Mouse (Mus musculus) limb, embryonic 13.5 days (tissue): ENCODE data around the gene Fbxo9. TPM values are rescaled to one million over a fixed set of nuclear protein-coding genes. Genes with fewer than 3 reads are reported as not detected.

Experiments
- ATAC-seq: fragments of 200-750 bp; cut with Nextera tagmentation; 2 replicates; pipeline ENCODE4 v1.8.0; 2017; ENCODE audit warnings: low read depth, moderate number of reproducible peaks, moderate TSS enrichment; ENCODE audit not compliant: low FRiP score
- H3K27ac ChIP-seq: fragments of 300-500 bp; sonication (generic); 2 replicates; pipeline ENCODE4 v1.5.1; 2015; ENCODE audit warnings: inconsistent platforms, mild to moderate bottlenecking, moderate library complexity
- H3K27me3 ChIP-seq: fragments of 300-500 bp; sonication (generic); 2 replicates; pipeline ENCODE4 v1.6.1; 2015; ENCODE audit warnings: mild to moderate bottlenecking, inconsistent platforms
- H3K36me3 ChIP-seq: fragments of 300-500 bp; sonication (generic); 2 replicates; pipeline ENCODE4 v1.6.1; 2015; ENCODE audit warnings: inconsistent platforms, mild to moderate bottlenecking, moderate library complexity
- H3K4me1 ChIP-seq: fragments of 300-500 bp; sonication (generic); 2 replicates; pipeline ENCODE4 v1.6.1; 2015; ENCODE audit warnings: inconsistent platforms
- H3K4me2 ChIP-seq: fragments of 300-500 bp; sonication (generic); replicated peaks from 2 replicates; pipeline ENCODE4 v1.6.1; 2015; ENCODE audit warnings: inconsistent platforms, mild to moderate bottlenecking, moderate library complexity
- H3K4me3 ChIP-seq: fragments of 300-500 bp; sonication (generic); 2 replicates; pipeline ENCODE4 v1.5.1; 2015; ENCODE audit warnings: moderate library complexity, mild to moderate bottlenecking, inconsistent platforms
- H3K9ac ChIP-seq: fragments of 300-500 bp; sonication (generic); 2 replicates; pipeline ENCODE4 v1.6.1; 2015; ENCODE audit warnings: mild to moderate bottlenecking, inconsistent platforms
- H3K9me3 ChIP-seq: fragments of 300-500 bp; sonication (generic); 2 replicates; pipeline ENCODE4 v1.6.1; 2016; ENCODE audit warnings: inconsistent platforms
- WGBS: fragments of 180-500 bp; shearing (Covaris S2); methylation state at CpG from one replicate; pipeline ENCODE4 v1.1.7; 2015; 5-methylcytosine and 5-hydroxymethylcytosine counted together
- polyA plus RNA-seq: library from polyadenylated mRNA; unstranded; fragments of >200 nt; fragmentation: Nextera tagmentation; extraction: Ambion mirVana; gene quantifications from 2 replicates; pipeline ENCODE4 v1.2.1, GENCODE M21; 2015

Gene Fbxo9
- polyA plus RNA-seq, 1 experiment from 2014 or later: 39.4 TPM

DNA sequence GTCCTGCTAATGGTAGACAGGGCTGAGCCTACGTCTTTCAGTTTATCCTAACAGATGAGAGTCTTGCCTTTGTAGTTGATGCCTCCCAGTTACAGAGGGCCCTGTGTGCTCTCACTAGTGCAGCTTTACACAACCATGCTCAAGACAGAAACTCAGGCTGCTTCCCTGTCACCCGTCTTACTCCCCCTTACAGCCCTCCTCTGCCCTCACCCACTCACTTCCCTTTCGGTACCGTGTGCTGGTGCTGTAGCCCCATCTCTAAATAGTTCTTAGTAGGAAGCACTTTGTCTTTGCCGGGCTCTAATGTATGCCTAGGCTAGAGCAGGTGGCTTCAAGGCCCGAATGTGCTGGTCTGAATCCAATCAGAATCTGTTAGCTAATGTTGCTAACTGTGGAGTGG, 15.4 kb upstream of the Fbxo9 start:
- peaks cover 20% of the 10 kb centered on the region for H3K36me3 ChIP-seq
- WGBS: 89% methylated on average over 6 of the region's 6 CpGs
- ATAC-seq: no peak

DNA sequence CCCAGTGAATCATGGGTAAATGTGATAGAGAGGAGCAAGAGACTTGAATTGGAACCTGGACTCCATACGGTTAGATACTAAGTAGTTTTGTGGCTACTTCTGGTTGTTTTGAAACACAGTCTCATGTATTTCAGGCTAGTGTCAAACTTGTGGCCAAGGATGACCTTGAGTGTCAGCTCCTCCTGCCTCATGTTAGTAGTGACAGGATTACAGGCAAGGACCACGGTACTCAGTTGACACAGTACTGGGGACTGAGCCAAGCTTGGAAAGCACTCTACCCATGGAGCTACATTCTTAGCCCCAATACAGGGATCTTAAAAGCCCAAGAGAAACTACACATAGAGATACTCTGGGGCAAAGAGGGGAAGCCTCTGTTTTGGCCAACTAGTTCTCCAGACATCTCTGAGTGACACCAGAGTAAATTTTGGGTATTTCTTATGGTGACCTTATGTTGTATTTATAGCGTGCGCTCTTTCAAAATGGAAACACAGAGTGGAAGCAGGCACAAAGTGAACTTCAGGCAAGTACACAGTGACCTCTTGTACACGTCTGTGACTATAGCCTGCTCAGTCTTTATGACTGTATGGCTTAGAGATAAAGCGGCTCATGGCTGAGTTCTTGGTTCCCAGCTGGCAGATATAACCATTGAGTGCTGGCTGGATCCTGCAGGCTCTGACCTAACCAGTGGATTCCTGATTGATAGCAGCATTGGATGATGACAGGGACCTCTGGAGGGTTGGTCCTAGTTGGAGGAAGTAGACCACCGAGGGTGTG, 14.3 kb upstream of the Fbxo9 start:
- no peak for ATAC-seq
- no peak overlapping the region for H3K4me3 ChIP-seq
- H3K4me1 ChIP-seq: peaks cover 3% of the 10 kb centered on the region; the same call in 1 of the 2 replicates
- H3K36me3 ChIP-seq: peaks cover 28% of the 10 kb centered on the region
- H3K27ac ChIP-seq: no peak overlapping the region
- no peaks in the 10 kb centered on the region for H3K27me3 ChIP-seq
- H3K4me2 ChIP-seq: no peak overlapping the region
- no peaks in the 10 kb centered on the region for H3K9me3 ChIP-seq
- no peak overlapping the region for H3K9ac ChIP-seq
- 91% methylated on average over 7 of the region's 7 CpGs for WGBS

More for the DNA sequence above, 15.4 kb upstream of the Fbxo9 start:
- Histone ChIP-seq H3K27ac (no peak overlapping the region), H3K4me1 (peaks cover 3% of the 10 kb centered on the region; the same call in 1 of the 2 replicates), H3K9me3 (no peaks in the 10 kb centered on the region), H3K4me3 (no peak overlapping the region), H3K4me2 (no peak overlapping the region), H3K27me3 (no peaks in the 10 kb centered on the region), H3K9ac (no peak overlapping the region)

DNA sequence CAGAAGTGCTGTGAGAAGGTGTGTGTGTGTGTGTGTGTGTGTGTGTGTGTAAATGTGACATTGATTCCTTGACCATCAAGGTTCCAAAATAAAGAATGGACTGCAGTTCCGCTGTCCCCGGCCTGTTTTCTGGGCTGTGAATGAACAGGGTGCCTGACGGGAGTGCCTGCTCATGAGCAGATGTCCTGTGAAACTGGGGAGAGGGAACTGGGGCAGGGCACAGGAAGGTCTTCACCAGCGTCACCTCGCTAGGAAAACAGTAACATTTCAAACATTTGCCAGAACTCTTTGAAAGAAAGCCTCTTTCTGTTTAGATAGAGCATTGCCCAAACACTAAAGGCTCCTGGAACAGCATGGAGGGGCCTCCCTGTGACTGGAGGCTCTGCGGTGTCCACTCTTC, 13.1 kb upstream of the Fbxo9 start:
- Histone ChIP-seq H3K4me3 (no peak overlapping the region), H3K9me3 (no peaks in the 10 kb centered on the region), H3K27ac (no peak overlapping the region), H3K27me3 (no peaks in the 10 kb centered on the region), H3K4me1 (peaks cover 3% of the 10 kb centered on the region; the same call in 1 of the 2 replicates), H3K4me2 (no peak overlapping the region), H3K9ac (no peak overlapping the region), H3K36me3 (peaks cover 28% of the 10 kb centered on the region)
- WGBS: 83% methylated on average over 6 of the region's 6 CpGs
- ATAC-seq: no peak

DNA sequence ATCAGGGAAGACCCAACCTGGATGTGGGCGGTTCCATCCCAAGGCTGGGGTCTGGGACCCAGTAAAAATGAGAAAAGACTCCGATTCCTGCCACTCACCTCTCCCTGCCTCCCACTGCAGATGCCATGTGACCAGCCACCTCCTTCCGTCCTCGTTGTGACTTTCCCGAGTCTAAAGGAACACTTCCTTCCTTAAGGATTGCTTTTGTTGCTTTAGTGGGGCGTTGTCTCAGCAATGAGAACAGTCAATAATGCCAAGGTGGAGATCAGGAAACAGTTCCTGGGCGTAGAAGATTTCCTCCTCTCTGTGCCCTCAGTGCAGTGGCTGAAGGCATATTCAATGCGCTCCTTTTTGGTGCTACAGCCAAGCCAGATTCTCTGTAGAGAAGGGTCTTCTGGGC, 12.5 kb upstream of the Fbxo9 start:
- H3K4me3 ChIP-seq: no peak overlapping the region
- 85% methylated on average over 8 of the region's 8 CpGs for WGBS
- H3K27me3 ChIP-seq: no peaks in the 10 kb centered on the region
- ATAC-seq: no peak
- H3K36me3 ChIP-seq: peaks cover 34% of the 10 kb centered on the region
- no peaks in the 10 kb centered on the region for H3K9me3 ChIP-seq
- H3K27ac ChIP-seq: no peak overlapping the region
- H3K4me2 ChIP-seq: no peak overlapping the region
- H3K9ac ChIP-seq: no peak overlapping the region
- H3K4me1 ChIP-seq: peaks cover 3% of the 10 kb centered on the region; the same call in 1 of the 2 replicates

DNA sequence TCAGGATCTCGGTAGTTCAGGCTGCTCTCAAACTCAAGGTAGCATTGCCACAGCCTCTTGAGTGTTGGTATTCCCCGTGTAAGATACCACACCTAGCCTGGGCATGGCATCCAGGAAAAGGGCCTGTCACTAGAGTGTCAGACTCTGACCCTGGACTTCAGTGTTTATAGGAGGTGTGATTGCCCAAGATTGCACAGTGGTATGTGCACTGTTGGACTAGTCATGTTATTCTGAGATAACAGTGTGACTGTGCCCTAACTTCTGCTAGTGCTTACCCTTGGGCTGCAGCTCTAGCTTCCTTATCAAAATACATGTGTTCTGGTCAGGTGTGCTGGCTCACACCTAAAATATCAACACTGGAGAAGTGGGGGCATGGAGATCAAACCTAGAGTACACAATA, 8.8 kb upstream of the Fbxo9 start:
- no peak for ATAC-seq
- H3K27ac ChIP-seq: no peak overlapping the region
- no peak overlapping the region for H3K9ac ChIP-seq
- H3K27me3 ChIP-seq: no peaks in the 10 kb centered on the region
- WGBS: 96% methylated on average over 2 of the region's 2 CpGs
- no peak overlapping the region for H3K4me3 ChIP-seq
- peaks cover 28% of the 10 kb centered on the region for H3K36me3 ChIP-seq
- no peaks in the 10 kb centered on the region for H3K9me3 ChIP-seq
- peaks cover 23% of the 10 kb centered on the region for H3K4me1 ChIP-seq
- H3K4me2 ChIP-seq: no peak overlapping the region

DNA sequence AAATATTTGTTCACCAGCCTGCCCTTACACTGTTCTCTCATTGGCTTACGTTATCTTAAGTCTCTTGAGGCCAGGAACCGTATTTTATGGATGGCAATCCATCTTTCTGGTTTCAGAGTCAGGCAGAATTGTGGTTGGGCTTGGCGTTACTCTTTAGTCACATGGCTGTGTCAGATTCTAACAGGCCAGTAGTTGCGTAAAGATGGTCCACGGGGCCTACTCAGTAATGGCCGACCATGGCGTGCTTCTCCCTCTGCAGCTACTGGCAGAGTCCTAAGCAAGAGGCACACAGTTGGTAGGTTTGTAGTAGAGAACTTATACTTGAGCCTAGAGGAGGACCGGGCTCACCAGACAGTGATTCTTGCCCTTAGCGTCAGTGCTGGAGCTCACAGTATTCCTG, 6.9 kb upstream of the Fbxo9 start:
- H3K4me1 ChIP-seq: peaks cover 27% of the 10 kb centered on the region
- no peak overlapping the region for H3K27ac ChIP-seq
- no peak for ATAC-seq
- H3K4me3 ChIP-seq: no peak overlapping the region
- 78% methylated on average over 9 of the region's 9 CpGs for WGBS
- H3K9me3 ChIP-seq: no peaks in the 10 kb centered on the region
- no peaks in the 10 kb centered on the region for H3K27me3 ChIP-seq
- H3K9ac ChIP-seq: no peak overlapping the region
- no peak overlapping the region for H3K4me2 ChIP-seq
- H3K36me3 ChIP-seq: peaks cover 19% of the 10 kb centered on the region

DNA sequence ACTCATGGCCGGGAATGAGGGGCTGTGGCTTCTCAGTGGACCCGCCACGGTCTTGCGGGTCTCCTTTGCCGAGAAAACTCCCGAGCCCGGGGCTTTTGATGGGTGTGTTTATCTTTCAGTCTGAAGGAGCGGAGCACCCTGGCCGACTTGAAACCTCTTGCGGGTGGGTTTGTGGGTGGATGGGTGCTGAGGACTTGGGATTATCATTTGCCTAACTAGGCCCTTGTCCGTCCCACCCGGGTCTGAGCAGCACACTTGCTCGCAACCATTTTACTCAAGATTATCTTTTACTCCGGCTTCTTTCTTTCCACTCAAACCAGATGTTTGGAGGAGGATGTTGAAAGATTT, 4.6 kb upstream of the Fbxo9 start:
- Histone ChIP-seq H3K27me3 (no peaks in the 10 kb centered on the region), H3K4me1 (peaks cover 33% of the 10 kb centered on the region), H3K4me3 (peak overlapping the region; percentile 86), H3K27ac (peak overlapping the region; percentile 95), H3K4me2 (peak overlapping the region; percentile 73), H3K9ac (peak overlapping the region; percentile 96), H3K36me3 (peaks cover 13% of the 10 kb centered on the region), H3K9me3 (no peaks in the 10 kb centered on the region)
- 2% methylated on average over 14 of the region's 14 CpGs for WGBS
- ATAC-seq: no peak

DNA sequence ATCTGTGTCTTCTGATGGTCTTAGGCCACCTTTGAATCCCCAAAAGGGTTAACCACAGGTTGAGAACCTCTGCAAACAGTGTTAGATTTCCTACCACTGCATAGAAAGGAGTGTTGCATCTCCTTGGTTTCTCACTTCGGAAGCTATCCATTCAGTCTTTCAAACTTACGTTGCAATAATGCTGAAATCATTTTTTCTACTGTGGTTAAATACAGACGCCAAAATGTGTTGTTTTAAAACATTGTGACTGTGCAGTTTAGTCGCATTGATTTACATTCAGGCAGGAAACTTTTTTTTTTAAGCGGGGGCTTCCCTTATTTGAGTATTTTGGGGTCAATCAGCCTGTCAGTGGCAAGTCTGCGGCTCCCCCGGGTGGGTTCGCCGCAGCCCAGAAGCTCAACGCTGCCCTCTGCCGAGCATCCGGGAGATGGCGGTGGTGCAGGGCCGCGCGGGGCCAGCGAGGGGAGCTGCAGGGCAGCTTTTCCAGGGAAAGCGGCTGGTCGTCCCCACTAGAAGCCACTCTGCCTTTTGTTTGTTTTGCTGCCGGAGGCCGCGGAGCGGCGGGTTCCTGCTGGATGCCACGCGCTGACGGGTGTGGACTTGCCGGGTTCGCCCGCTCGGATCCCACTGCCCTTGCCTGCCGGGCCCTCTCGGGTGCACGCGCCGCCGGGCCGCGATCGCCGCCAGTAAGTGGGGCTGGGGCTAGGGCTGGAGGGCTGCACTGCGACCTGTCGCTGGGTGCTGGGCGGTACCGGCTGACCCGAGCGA, 4.1 kb upstream of the Fbxo9 start:
- ATAC-seq: peak; percentile 74
- Histone ChIP-seq H3K4me3 (peak overlapping the region; percentile 86), H3K36me3 (peaks cover 8% of the 10 kb centered on the region), H3K4me1 (peaks cover 33% of the 10 kb centered on the region), H3K27me3 (no peaks in the 10 kb centered on the region), H3K4me2 (peak overlapping the region; percentile 73), H3K27ac (peak overlapping the region; percentile 95), H3K9me3 (no peaks in the 10 kb centered on the region), H3K9ac (peak overlapping the region; percentile 96)
- 2% methylated on average over 47 of the region's 47 CpGs for WGBS

DNA sequence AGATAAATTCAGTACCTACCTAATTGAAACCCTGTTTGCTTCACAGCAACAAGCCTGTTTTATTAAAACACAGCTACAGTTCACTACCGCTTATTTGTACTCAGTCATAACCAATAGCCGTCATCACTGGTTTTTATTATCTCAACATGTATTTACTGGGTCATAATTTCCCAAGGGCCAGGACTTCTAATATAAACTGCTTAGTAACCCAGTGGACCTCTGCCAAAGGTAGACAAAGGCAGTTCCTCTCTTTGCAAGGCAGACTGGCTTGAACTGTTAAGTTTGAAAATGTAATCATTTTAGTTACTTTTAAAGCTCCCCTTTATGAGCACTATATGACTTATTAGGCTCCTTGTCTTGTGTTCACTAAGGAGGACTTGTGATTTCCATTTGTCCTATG, 2.6 kb upstream of the Fbxo9 start:
- no peak for ATAC-seq
- H3K4me2 ChIP-seq: no peak overlapping the region
- no peaks in the 10 kb centered on the region for H3K9me3 ChIP-seq
- H3K4me1 ChIP-seq: peaks cover 42% of the 10 kb centered on the region
- H3K27ac ChIP-seq: no peak overlapping the region
- H3K27me3 ChIP-seq: no peaks in the 10 kb centered on the region
- H3K9ac ChIP-seq: no peak overlapping the region
- WGBS: 45% methylated on average over 2 of the region's 2 CpGs
- peaks cover 5% of the 10 kb centered on the region for H3K36me3 ChIP-seq
- no peak overlapping the region for H3K4me3 ChIP-seq

DNA sequence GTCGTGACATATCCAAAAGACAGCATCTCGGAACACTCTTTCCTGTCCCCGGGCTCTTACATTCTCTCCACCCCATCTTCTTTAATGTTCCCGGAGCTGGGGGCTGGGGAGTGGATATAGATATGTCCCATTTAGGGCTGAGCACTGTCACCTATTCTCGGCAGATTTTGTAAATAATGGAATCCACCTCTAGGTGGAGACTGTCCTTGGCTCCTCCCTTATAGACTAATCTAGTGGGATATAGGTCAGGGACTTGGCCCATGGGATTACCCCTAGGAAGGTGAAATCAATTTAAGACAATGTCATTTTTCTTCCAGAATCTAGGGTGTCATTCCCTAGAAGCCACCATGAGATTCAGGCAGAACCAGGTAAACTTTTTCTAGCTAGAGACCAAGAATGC, 791 bp upstream of the Fbxo9 start:
- H3K4me3 ChIP-seq: peak overlapping the region; percentile 92
- no peak for ATAC-seq
- H3K9me3 ChIP-seq: no peaks in the 10 kb centered on the region
- peak overlapping the region; percentile 83 for H3K4me2 ChIP-seq
- peaks cover 14% of the 10 kb centered on the region for H3K36me3 ChIP-seq
- no peak overlapping the region for H3K27ac ChIP-seq
- H3K9ac ChIP-seq: peak overlapping the region; percentile 53; the same call in 1 of the 2 replicates
- peaks cover 39% of the 10 kb centered on the region for H3K4me1 ChIP-seq
- H3K27me3 ChIP-seq: no peaks in the 10 kb centered on the region
- WGBS: 53% methylated on average over 5 of the region's 5 CpGs

DNA sequence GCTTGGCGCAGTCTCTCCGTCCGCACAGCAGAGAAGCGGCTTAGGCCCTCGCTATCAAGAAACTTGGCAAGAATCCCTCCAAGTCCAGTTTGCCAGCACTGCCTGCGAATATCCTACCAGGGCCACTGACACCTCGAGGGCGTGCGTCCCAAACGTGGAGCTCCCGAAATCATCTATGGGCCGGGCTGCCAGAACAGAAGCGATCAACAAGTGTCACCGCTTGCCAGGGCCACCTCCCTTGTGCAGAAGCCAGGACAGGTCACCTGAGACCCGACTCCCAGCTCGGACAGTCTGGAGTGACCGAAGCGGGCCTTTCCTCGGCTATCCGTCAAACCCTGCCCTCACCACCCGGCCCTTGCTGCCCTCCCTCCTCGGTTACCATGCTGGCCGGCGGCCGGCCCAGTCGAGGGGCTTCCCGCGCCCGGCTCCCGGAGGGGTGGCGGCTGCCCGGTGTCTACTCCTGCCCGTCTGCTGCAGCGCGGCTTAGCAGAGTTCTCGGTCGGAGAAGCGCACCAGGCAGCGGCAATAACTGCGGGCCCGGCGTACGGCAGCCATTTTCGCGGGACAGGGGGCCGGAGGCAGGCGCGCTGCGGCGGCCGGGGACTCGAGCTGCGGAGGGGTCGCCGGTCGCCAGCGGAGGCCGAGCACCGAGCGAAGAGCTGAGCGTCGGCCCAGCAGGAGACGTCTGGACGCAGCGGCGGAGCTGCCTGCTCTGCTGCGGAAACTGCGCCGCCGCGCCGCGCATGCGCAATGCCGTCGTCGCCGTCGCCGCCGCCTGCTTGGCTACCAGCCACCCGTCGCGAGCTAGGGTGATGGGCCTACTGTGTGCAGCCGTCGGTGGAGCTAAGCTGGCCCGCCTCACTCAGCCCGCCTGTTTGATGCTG, 711 bp downstream of the Fbxo9 start:
- Histone ChIP-seq H3K36me3 (peaks cover 19% of the 10 kb centered on the region), H3K4me3 (peak overlapping the region; percentile 92), H3K27me3 (no peaks in the 10 kb centered on the region), H3K4me1 (peaks cover 30% of the 10 kb centered on the region), H3K4me2 (peak overlapping the region; percentile 83), H3K9me3 (no peaks in the 10 kb centered on the region), H3K9ac (peak overlapping the region; percentile 95), H3K27ac (peak overlapping the region; percentile 95)
- WGBS: under 1% methylated on average over 79 of the region's 88 CpGs
- ATAC-seq: peak; percentile 81

DNA sequence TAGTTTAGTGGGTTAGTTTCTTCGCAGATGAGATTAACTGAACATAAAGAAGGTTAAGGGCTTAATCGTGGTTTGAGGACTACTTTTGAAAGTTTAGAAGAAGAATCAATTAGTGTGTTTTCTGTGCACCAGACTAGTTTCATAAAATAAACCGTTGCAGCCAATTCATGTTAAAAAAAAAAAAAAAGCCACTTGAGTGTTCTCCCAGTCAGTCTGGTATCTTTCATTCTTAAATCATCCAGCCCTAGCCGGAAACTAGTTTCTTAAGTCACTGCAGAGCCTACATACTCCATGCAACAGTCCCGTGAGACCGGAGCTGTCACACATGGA, 1.3 kb downstream of the Fbxo9 start:
- 17% methylated on average over 6 of the region's 6 CpGs for WGBS
- peak overlapping the region; percentile 95 for H3K9ac ChIP-seq
- no peaks in the 10 kb centered on the region for H3K9me3 ChIP-seq
- no peaks in the 10 kb centered on the region for H3K27me3 ChIP-seq
- no peak; the same call in 1 of the 2 replicates for ATAC-seq
- H3K27ac ChIP-seq: peak overlapping the region; percentile 95; the same call in 1 of the 2 replicates
- peak overlapping the region; percentile 92 for H3K4me3 ChIP-seq
- H3K36me3 ChIP-seq: peaks cover 19% of the 10 kb centered on the region
- H3K4me2 ChIP-seq: peak overlapping the region; percentile 83
- peaks cover 27% of the 10 kb centered on the region for H3K4me1 ChIP-seq
